Mouse (Mus musculus) erythroblast, embryonic 14.5 days (primary cell): ENCODE measurements at regions not wholly inside any gene's neighbourhood (a gene's known extent, or its start where the extent isn't known, plus 50 kb on each side); places are given as distances from the start of the nearest gene placed in this dataset.

Experiments
- H3K27me3 ChIP-seq: 2 replicates; pipeline ENCODE4 v1.6.1; 2012; ENCODE audit warnings: inconsistent platforms; ENCODE audit not compliant: control insufficient read depth
- H3K36me3 ChIP-seq: 2 replicates; pipeline ENCODE4 v1.6.1; 2012; ENCODE audit warnings: mild to moderate bottlenecking, inconsistent platforms; ENCODE audit not compliant: control insufficient read depth
- H3K4me1 ChIP-seq: 2 replicates; pipeline ENCODE4 v1.6.1; 2012; ENCODE audit warnings: inconsistent platforms; ENCODE audit not compliant: control insufficient read depth
- H3K4me3 ChIP-seq: replicated peaks from 2 replicates; pipeline ENCODE3; 2012; ENCODE audit warnings: moderate library complexity, mild to moderate bottlenecking, inconsistent platforms
- H3K9me3 ChIP-seq: 2 replicates; pipeline ENCODE4 v1.6.1; 2012; ENCODE audit warnings: low read length, inconsistent platforms, mixed read lengths; ENCODE audit not compliant: control insufficient read depth
- GATA1 ChIP-seq: IDR thresholded peaks from 2 replicates; pipeline ENCODE4 v1.6.1; 2012; ENCODE audit warnings: low read length, inconsistent platforms, mixed read lengths
- TAL1 ChIP-seq: IDR thresholded peaks from 3 replicates; pipeline ENCODE4 v1.6.1; 2012; ENCODE audit warnings: low read length, inconsistent platforms, mixed read lengths

GRCm38 (mm10) chr4:93437386-93438130 is 102.2 kb upstream of the Tusc1 start:
- Histone ChIP-seq H3K4me1 (no peaks in the 10 kb centered on the region), H3K36me3 (no peaks in the 10 kb centered on the region), H3K9me3 (no peaks in the 10 kb centered on the region), H3K4me3 (no peak overlapping the region), H3K27me3 (no peaks in the 10 kb centered on the region)
- TF ChIP-seq TAL1 = no peak
- no peak for TF ChIP-seq GATA1

GRCm38 (mm10) chr4:93412695-93413094 is 77.4 kb upstream of the Tusc1 start:
- H3K4me3 ChIP-seq = no peak overlapping the region
- H3K27me3 ChIP-seq = no peaks in the 10 kb centered on the region
- TF ChIP-seq GATA1 (no peak), TAL1 (no peak)
- no peaks in the 10 kb centered on the region for H3K4me1 ChIP-seq
- H3K9me3 ChIP-seq = no peaks in the 10 kb centered on the region
- H3K36me3 ChIP-seq = no peaks in the 10 kb centered on the region

DNA sequence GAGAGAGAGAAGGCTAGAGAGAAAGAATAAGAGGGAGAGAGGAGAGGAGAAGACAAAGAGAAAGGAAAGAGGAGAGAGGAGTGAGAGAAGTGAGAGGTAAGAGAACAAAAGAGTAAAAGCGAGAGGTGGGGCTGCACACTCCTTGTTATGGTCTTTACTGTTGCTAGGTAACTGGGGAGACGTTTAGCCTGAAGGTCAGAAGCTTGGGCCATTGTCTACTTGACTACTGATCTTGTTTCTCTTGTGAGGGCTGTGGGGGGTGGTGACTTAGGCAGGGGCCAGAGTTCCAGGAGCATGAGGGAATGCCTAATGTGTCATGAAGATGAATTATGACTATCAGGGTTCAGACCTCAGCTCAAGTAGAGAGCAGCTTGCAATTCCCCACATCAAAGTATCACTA is 71.6 kb upstream of the Tusc1 start:
- no peak overlapping the region for H3K4me3 ChIP-seq
- TF ChIP-seq GATA1 = no peak
- TF ChIP-seq TAL1 = no peak
- H3K36me3 ChIP-seq = no peaks in the 10 kb centered on the region
- H3K4me1 ChIP-seq = no peaks in the 10 kb centered on the region
- H3K27me3 ChIP-seq = no peaks in the 10 kb centered on the region
- no peaks in the 10 kb centered on the region for H3K9me3 ChIP-seq

DNA sequence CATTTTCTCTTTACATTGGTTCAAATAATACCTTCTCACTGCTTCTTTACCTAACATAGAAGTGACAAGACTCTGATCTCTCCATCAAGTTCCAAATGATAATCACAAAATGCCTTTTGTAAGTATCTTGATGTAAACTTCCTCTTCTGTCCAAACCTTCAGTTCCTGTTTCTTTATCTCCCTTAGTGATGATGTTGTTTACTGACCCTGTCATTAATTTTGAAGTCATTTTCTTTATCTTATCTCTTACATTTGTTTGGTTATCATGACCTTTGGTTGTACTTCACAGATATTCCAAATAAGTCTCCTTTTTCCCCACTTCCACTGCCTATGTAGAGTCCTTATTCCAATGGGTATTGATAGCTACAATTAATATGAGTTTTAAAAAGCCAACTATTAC is 65.3 kb upstream of the Tusc1 start:
- no peaks in the 10 kb centered on the region for H3K36me3 ChIP-seq
- H3K27me3 ChIP-seq = no peaks in the 10 kb centered on the region
- TF ChIP-seq TAL1 (no peak), GATA1 (no peak)
- no peak overlapping the region for H3K4me3 ChIP-seq
- no peaks in the 10 kb centered on the region for H3K4me1 ChIP-seq
- no peaks in the 10 kb centered on the region for H3K9me3 ChIP-seq
